Mouse (Mus musculus): ENCODE measurements around the gene Lypd4. TPM values are rescaled to one million over a fixed set of nuclear protein-coding genes. Genes with fewer than 3 reads are reported as not detected.

The Lypd4 gene
- not detected in 2 replicates for polyA plus RNA-seq (2015; fragmentation: Nextera tagmentation; extraction: Ambion mirVana)

DNA sequence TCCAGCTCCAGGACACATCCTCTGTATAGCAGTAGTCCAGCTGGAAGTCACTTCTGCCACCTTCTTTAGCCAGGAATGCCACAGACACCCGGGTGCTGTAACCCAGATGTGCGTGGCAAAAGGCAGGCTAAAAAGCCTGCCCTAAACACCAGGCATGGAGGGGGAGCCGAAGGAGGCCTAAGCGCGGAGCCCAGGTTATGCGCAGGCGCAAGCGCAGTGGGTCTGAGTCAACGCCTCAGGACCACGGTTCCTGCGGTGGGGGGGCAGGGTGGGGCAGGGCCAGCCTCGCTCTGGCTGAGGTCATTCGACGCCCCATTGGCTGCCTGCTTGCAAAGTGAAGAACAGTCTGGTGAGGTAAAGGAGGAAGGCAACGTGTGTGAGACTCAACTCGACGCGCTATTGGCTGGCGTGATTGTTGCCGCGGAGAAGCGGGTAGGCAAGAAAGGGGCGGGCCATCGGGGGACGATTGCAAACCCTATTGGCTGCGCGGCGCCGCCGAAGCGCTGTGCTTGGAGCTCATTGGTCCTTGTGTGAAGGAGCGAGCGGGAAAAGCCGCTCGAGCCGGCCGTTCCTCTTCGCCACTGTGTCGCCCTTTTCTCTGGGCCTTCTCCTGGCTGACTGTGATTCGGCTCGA is at the start of gene Lypd4, which contains the start of gene Dmrtc2:
TSS of gene Lypd4 (minus strand) at position 410 of the 634 bp plus-strand sequence.
TSS of gene Dmrtc2 (plus strand) at position 526 of the 634 bp plus-strand sequence.
- Histone ChIP-seq H3K4me3 (no peak within 1 kb of the TSS), H3K36me3 (no peaks in the 10 kb centered on the region), H3K9ac (no peak within 1 kb of the TSS), H3K9me3 (no peaks in the 10 kb centered on the region), H3K4me2 (no peak within 1 kb of the TSS), H3K27me3 (0 out of 2 replicates have a peak, but pooled peaks cover 4% of the 10 kb centered on the region), H3K27ac (no peak within 1 kb of the TSS), H3K4me1 (no peaks in the 10 kb centered on the region)
- WGBS = 55% methylated on average over 41 of the region's 41 CpGs
- no peak for ATAC-seq (ENCODE audit: insufficient number of reproducible peaks, insufficient read depth, low FRiP score, low TSS enrichment, low read depth)

DNA sequence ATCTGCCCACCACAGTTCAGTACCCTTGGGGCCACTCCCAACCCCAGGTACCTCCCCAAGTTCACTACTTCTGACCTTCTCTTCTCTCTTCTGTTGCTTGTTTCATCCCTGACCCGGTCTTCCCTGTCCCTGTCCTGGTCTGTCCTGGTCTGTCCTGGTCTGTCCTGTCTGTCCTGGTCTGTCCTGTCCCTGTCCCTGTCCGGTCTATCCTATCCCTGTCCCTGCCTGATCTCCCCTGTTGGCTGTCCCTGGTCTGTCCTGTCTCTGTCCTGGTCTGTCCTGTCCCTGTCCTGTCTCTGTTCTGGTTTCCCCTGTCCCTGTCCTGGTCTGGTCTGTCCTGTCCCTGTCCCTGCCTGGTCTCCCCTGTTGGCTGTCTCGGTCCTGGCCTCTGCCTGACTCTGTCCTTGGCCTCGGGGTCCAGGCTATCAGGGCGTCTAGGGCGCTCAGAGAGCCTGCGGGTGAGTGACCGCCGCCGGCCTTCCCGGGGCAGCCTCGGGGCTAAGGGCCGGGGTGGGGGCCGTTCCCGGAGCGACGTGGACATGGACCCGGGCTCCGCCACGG is 49.1 kb upstream of the Lypd4 start:
- peak; percentile 62; the same call in 1 of the 2 replicates for ATAC-seq (ENCODE audit: insufficient number of reproducible peaks, insufficient read depth, low FRiP score, low TSS enrichment, low read depth)
- no peaks in the 10 kb centered on the region for H3K4me1 ChIP-seq
- no peak overlapping the region for H3K27ac ChIP-seq
- no peaks in the 10 kb centered on the region for H3K27me3 ChIP-seq
- WGBS = 89% methylated on average over 20 of the region's 20 CpGs
- peaks cover 73% of the 10 kb centered on the region for H3K36me3 ChIP-seq
- H3K9me3 ChIP-seq = no peaks in the 10 kb centered on the region
- H3K9ac ChIP-seq = no peak overlapping the region
- no peak overlapping the region for H3K4me2 ChIP-seq
- H3K4me3 ChIP-seq = no peak overlapping the region

- Histone ChIP-seq H3K27me3 (no peaks in the 10 kb centered on the region), H3K27ac (no peak overlapping the region), H3K9ac (no peak overlapping the region), H3K36me3 (peaks cover 68% of the 10 kb centered on the region), H3K9me3 (no peaks in the 10 kb centered on the region), H3K4me2 (no peak overlapping the region), H3K4me3 (no peak overlapping the region), H3K4me1 (peaks cover 6% of the 10 kb centered on the region)
- WGBS = 92% methylated on average over 14 of the region's 14 CpGs
- no peak for ATAC-seq (ENCODE audit: insufficient number of reproducible peaks, insufficient read depth, low FRiP score, low TSS enrichment, low read depth)
These were observed 42.7 kb upstream of the Lypd4 start for GRCm38 (mm10) chr7:24912480-24912879.

DNA sequence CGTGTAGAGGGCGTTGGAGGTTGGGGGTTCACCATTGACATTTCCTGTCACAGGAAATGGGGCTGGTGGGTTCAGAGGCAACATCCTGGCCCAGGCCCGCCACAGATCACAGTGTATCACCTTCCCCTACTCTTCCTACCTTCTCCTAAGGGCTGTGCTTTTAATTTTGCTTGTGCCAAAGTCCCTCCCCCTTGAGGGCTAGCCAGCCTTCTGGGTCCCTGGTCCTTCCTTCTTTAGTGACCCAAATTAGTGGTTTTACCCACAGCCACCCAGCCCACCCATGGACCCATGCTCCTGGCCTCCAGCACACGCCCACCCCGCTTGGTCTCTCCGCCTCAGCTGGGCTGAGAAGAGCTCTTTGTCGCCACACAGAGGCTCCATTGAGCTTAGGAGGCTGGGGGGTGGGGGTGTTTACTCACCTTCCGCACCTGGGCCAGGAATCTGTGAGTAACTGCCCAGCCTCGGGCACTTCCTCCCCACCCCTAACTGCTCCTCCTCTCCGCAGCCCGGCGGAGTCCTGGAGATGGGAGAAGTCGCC is 37.5 kb upstream of the Lypd4 start:
- Histone ChIP-seq H3K4me1 (peaks cover 44% of the 10 kb centered on the region), H3K27me3 (no peaks in the 10 kb centered on the region), H3K36me3 (peaks cover 42% of the 10 kb centered on the region), H3K9ac (peak overlapping the region; percentile 85), H3K27ac (peak overlapping the region; percentile 62), H3K4me3 (no peak overlapping the region), H3K9me3 (no peaks in the 10 kb centered on the region), H3K4me2 (peak overlapping the region; percentile 37)
- WGBS = 11% methylated on average over 13 of the region's 13 CpGs
- ATAC-seq (ENCODE audit: insufficient number of reproducible peaks, insufficient read depth, low FRiP score, low TSS enrichment, low read depth) = 0 out of 2 replicates have a peak, but pooled peaks have one; percentile 26

GRCm38 (mm10) chr7:24906551-24906950 is 36.8 kb upstream of the Lypd4 start:
- Histone ChIP-seq H3K4me1 (peaks cover 48% of the 10 kb centered on the region), H3K4me2 (peak overlapping the region; percentile 37), H3K9ac (peak overlapping the region; percentile 85), H3K27ac (peak overlapping the region; percentile 62), H3K27me3 (no peaks in the 10 kb centered on the region), H3K9me3 (no peaks in the 10 kb centered on the region), H3K4me3 (no peak overlapping the region; the same call in 1 of the 2 replicates), H3K36me3 (peaks cover 35% of the 10 kb centered on the region)
- WGBS = 31% methylated on average over 6 of the region's 6 CpGs
- ATAC-seq (ENCODE audit: insufficient number of reproducible peaks, insufficient read depth, low FRiP score, low TSS enrichment, low read depth) = no peak

GRCm38 (mm10) chr7:24904936-24905335 is 35.2 kb upstream of the Lypd4 start:
- peak overlapping the region; percentile 76; the same call in 1 of the 2 replicates for H3K27ac ChIP-seq
- ATAC-seq (ENCODE audit: insufficient number of reproducible peaks, insufficient read depth, low FRiP score, low TSS enrichment, low read depth) = no peak
- H3K36me3 ChIP-seq = peaks cover 23% of the 10 kb centered on the region

DNA sequence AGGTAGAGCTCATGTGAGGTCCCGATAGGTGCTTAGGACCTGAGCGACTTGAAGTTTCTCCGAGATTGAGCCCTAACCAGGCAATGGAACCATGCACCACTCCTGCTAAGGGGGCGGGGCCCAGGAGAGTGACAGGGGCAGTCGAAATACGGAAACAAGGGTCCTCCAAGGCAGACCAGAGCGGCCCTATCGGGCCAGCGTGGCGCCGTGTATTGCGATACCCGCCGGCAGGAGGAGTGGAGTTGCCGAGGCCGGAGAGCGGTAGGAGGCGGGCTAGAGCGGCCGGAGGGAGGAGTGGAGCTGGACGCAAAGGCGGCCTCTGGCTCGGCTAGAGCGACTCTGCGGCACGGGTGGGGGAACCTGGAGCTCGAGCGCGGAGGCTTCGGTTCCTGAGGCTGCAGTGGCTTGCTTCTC is 34.3 kb upstream of the Lypd4 start:
- Histone ChIP-seq H3K9ac (peak overlapping the region; percentile 85), H3K4me3 (peak overlapping the region; percentile 81), H3K27me3 (no peaks in the 10 kb centered on the region), H3K4me2 (peak overlapping the region; percentile 76), H3K9me3 (no peaks in the 10 kb centered on the region), H3K4me1 (peaks cover 48% of the 10 kb centered on the region), H3K36me3 (peaks cover 17% of the 10 kb centered on the region), H3K27ac (peak overlapping the region; percentile 87)
- WGBS = under 1% methylated on average over 29 of the region's 30 CpGs
- peak; percentile 95 for ATAC-seq (ENCODE audit: insufficient number of reproducible peaks, insufficient read depth, low FRiP score, low TSS enrichment, low read depth)

More at GRCm38 (mm10) chr7:24904936-24905335, 35.2 kb upstream of the Lypd4 start:
- H3K4me3 ChIP-seq = peak overlapping the region; percentile 81
- H3K27me3 ChIP-seq = no peaks in the 10 kb centered on the region
- WGBS = 21% methylated on average over 3 of the region's 3 CpGs
- H3K9ac ChIP-seq = peak overlapping the region; percentile 85
- no peaks in the 10 kb centered on the region for H3K9me3 ChIP-seq
- peaks cover 48% of the 10 kb centered on the region for H3K4me1 ChIP-seq
- peak overlapping the region; percentile 76 for H3K4me2 ChIP-seq

- H3K9ac ChIP-seq = peak overlapping the region; percentile 84
- H3K4me3 ChIP-seq = peak overlapping the region; percentile 81
- H3K4me2 ChIP-seq = peak overlapping the region; percentile 76
- peak overlapping the region; percentile 87 for H3K27ac ChIP-seq
- ATAC-seq (ENCODE audit: insufficient number of reproducible peaks, insufficient read depth, low FRiP score, low TSS enrichment, low read depth) = no peak
- H3K27me3 ChIP-seq = no peaks in the 10 kb centered on the region
- H3K9me3 ChIP-seq = no peaks in the 10 kb centered on the region
- 28% methylated on average over 10 of the region's 10 CpGs for WGBS
- H3K36me3 ChIP-seq = peaks cover 10% of the 10 kb centered on the region
- H3K4me1 ChIP-seq = peaks cover 48% of the 10 kb centered on the region
These were observed 33.7 kb upstream of the Lypd4 start for GRCm38 (mm10) chr7:24903444-24903825.

DNA sequence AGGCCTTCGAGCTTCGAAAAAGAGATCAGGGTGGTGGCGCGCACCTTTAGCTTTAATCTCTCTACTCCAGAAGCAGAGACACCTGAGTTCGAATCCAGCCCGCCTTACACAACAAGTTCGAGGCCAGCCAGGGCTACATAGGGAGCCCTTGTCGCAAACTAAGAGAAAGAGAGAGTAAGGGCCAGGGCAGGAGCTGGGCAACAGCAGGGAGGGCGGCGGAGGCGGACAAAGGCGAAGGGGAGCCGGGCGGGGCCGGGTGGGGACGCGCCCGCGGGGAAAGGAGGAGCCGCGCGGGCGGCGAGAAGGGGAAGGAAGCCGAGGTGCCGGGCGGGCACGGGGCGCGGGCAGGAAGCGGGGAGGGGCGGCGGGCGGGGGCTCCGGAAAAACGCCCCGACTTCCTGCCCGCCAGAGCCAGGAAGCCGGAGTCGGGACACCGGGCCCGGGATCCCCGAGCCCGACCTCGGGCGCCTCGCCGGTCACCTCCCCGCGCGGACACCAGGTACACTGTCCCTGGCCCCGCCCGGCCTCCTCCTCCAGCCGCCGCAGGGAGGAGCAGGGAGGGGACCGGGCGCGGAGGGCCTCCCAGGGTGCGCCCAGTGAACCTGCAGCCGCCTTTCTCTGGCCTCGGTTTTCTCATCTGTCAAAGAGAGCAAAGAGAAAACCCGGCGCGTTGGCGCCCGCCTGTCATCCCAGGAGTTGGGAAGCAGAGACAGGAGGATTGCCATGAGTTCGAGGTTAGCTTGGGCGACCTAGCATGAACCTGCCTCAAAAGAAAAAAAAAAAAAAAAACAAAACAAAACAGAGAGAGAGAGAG is 33.1 kb upstream of the Lypd4 start, which contains the start of gene Arhgef1:
TSS of gene Arhgef1 (plus strand) at position 283 of the 814 bp plus-strand sequence.
- H3K27me3 ChIP-seq = no peaks in the 10 kb centered on the region
- 6% methylated on average over 48 of the region's 68 CpGs for WGBS
- H3K27ac ChIP-seq = peak within 1 kb of the TSS; percentile 87
- H3K4me2 ChIP-seq = peak within 1 kb of the TSS; percentile 76
- no peaks in the 10 kb centered on the region for H3K9me3 ChIP-seq
- H3K9ac ChIP-seq = peak within 1 kb of the TSS; percentile 84
- peaks cover 46% of the 10 kb centered on the region for H3K4me1 ChIP-seq
- no peak for ATAC-seq (ENCODE audit: insufficient number of reproducible peaks, insufficient read depth, low FRiP score, low TSS enrichment, low read depth)
- peak within 1 kb of the TSS; percentile 81 for H3K4me3 ChIP-seq
- 0 out of 2 replicates have a peak, but pooled peaks cover 4% of the 10 kb centered on the region for H3K36me3 ChIP-seq

DNA sequence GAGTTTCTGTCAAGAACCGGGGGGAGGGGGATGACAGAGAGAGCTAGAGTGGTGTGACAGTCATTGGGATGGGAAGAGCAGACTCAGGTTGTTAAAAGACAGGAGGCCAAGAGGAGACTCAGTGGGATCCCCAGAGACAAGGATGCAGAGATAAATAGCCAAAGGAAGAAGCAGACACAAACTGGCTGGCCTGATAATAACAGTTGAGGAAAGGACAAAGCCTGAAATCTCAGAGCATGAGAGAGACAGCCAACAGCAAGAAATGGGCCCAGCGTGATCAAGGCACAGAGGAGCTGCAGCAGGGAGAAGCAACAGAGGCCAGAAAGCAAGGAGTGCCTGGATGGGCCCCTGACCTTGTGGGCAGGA is 32.5 kb upstream of the Lypd4 start:
- Histone ChIP-seq H3K4me3 (peak overlapping the region; percentile 81), H3K36me3 (no peaks in the 10 kb centered on the region), H3K9ac (peak overlapping the region; percentile 84), H3K27me3 (no peaks in the 10 kb centered on the region), H3K4me2 (peak overlapping the region; percentile 76), H3K9me3 (no peaks in the 10 kb centered on the region), H3K4me1 (peaks cover 40% of the 10 kb centered on the region), H3K27ac (peak overlapping the region; percentile 87)
- no peak for ATAC-seq (ENCODE audit: insufficient number of reproducible peaks, insufficient read depth, low FRiP score, low TSS enrichment, low read depth)
- WGBS = 55% methylated on average over 2 of the region's 2 CpGs

GRCm38 (mm10) chr7:24901842-24902241 is 32.1 kb upstream of the Lypd4 start:
- H3K4me1 ChIP-seq = peaks cover 36% of the 10 kb centered on the region
- H3K27ac ChIP-seq = peak overlapping the region; percentile 87
- no peaks in the 10 kb centered on the region for H3K27me3 ChIP-seq
- no peak for ATAC-seq (ENCODE audit: insufficient number of reproducible peaks, insufficient read depth, low FRiP score, low TSS enrichment, low read depth)
- no peaks in the 10 kb centered on the region for H3K36me3 ChIP-seq
- H3K4me2 ChIP-seq = peak overlapping the region; percentile 76
- 62% methylated on average over 1 of the region's 1 CpGs for WGBS
- no peaks in the 10 kb centered on the region for H3K9me3 ChIP-seq
- H3K4me3 ChIP-seq = no peak overlapping the region; the same call in 1 of the 2 replicates
- H3K9ac ChIP-seq = peak overlapping the region; percentile 84; the same call in 1 of the 2 replicates

Data from embryonic facial prominence, embryonic 13.5 days (tissue).